Mouse (Mus musculus): ENCODE results near the gene Pfkfb2.
"Not testable (repeated sequence)": the region's sequence is repeated elsewhere in the genome, so short reads cannot be mapped to it uniquely, and the experiment has no call there.

The Pfkfb2 gene

GRCm38 (mm10) chr1:130681656-130682413, 47.2 kb downstream of the Pfkfb2 start:
- DNase-seq = no peak

GRCm38 (mm10) chr1:130681075-130681474, 48.0 kb downstream of the Pfkfb2 start:
- DNase-seq = no peak

DNA sequence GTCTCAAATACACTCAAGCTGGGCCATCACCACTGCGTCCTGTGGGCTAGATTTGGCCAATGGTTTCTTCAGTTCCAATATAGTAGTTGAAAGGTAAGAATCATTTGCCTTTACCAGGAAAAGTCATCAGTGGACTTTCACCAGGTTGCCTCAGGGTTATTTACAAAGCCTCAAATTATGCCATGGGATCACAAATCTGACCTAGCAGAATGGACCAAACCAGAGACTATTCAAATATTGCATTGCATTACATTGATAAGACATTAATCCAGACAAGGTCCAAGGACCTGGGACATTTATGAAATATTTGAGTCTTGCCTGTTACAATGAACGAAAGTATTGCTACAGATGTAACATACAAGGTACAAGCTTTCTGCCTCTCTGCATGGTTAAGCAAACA, 50.5 kb downstream of the Pfkfb2 start:
- no peak for DNase-seq

DNA sequence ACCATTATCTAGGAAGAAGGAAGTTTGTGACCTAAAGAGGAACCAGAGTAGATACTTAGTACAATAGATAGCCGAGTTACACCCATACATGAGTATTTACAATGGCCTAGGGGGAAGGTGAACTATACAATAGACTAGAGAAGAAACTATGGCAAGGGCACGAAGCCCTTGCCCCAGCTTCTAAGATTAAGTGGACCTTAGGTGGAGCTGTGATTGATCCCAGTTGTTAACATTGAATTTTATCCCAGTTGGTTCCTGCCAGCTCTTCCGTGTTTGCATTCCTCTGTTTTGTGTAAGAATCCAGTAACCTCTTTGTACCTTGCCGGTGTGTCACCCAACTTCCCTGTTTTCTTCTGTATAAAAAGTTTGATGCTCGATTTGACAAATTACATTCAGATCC, 65.5 kb downstream of the Pfkfb2 start:
- DNase-seq = not testable (repeated sequence)

DNA sequence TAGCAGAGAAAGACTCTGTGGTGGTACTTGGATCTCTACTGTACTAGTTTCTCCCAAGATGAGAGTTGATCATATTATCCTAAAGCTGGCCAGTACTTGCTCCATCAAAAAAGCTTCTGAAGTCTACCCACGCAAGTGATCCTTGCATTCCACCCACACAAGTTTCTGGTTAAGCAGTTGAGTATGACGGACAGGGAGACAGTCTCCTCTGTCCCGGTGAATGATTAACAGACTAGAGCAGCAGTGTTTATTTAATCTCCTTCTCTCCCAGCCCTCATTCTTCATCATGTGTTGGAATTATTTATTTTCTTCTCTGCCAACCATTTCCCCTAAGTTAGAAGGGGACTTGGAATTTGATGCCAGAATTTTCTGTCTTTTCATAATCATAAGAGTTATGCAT, 67.6 kb downstream of the Pfkfb2 start, which contains the start of gene C4bp:
TSS of gene C4bp (minus strand) at position 179 of the 400 bp plus-strand sequence.
- no peak for DNase-seq

- not testable (repeated sequence) for DNase-seq
Measured at GRCm38 (mm10) chr1:130659641-130660040, 69.4 kb downstream of the Pfkfb2 start.

- DNase-seq = no peak
Measured at GRCm38 (mm10) chr1:130644103-130644502, 85.0 kb downstream of the Pfkfb2 start.

DNA sequence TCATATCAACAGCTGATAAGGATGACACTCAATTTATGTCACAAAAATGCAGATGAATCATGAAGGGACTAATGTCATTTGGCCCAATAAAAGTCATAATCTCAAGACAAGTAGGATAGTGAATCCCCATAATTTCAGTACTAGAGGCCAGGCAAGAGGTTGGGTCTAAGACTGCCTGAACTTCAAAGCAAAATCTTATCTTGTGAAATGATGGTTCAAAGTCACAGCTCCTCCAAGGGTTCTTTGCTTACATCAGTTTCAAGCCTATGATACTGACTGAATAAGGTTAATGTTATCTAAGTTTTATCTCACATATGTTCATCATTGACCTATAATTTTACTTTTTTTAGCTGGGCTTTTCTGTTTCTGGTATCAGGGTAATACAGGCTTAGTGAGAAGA, 88.1 kb downstream of the Pfkfb2 start:
- no peak for DNase-seq
